Mouse (Mus musculus): ENCODE measurements around the gene Jarid2.

DNA sequence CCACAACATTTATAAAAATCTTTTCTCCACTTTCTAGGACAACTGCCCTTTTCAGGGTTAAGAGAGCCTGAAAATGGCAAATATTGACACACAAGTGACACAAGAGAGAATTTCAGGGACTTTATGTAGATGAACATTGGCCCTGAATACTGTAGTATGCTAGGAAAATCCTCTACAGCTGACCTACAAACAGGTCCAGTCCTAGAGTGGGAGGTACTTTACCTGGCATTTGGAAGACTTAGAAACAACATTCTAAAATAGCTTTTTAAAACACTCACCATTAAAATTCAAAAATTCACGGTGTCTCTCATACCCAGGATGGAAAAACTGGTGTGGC, 224.9 kb downstream of the Jarid2 start:
- no peak for TF ChIP-seq CTCF (IDR thresholded peaks at IDR 0.05; ENCODE audit: control insufficient read depth, insufficient read depth, insufficient replicate concordance, low read depth, low read length)
- no peak for TF ChIP-seq POLR2A (IDR thresholded peaks at IDR 0.05; ENCODE audit: control insufficient read depth, low read depth, low read length)

All from testis, adult 2 months (tissue).